Mouse (Mus musculus): ENCODE results near the gene Flrt1.

DNA sequence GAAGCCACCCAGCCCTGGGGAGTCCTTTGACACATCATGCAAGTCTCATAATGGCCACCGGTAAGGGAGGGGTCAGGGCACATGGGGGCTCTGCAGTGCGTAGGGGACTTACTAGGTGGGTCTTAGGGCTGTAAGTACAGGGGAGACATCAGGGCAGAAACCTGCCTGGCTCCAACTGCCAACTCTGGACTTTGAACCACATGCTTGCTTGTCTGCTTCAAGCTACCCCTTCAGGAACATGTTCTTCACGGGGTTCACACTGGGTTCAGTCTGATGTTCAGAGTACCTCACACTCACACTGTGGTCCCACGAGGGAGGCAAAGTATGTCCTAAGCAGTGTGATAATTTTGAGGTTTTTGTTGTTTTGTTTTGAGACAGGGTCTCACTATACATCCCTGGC lies 33.8 kb upstream of the Flrt1 start:
- TF ChIP-seq POLR2A (IDR thresholded peaks at IDR 0.05; ENCODE audit: insufficient read depth, low read length) (no peak), CTCF (IDR thresholded peaks at IDR 0.05; ENCODE audit: low read depth, low read length) (no peak), EP300 (IDR thresholded peaks at IDR 0.05; ENCODE audit: insufficient read depth, low read depth, low read length) (no peak)

All from ES-Bruce4 (cell line).